Mouse (Mus musculus) cerebellum, adult 2 months (tissue): ENCODE results near the gene Gm42957.

Experiments
- CTCF ChIP-seq: fragments of 200-500 bp; IDR thresholded peaks from 2 replicates; pipeline ENCODE4 v1.5.1; 2011; ENCODE audit warnings: low read depth, mild to moderate bottlenecking, control low read depth, low read length, moderate library complexity, borderline replicate concordance; ENCODE audit not compliant: insufficient read depth
- POLR2A ChIP-seq: fragments of 200-500 bp; IDR thresholded peaks from 2 replicates; pipeline ENCODE4 v1.6.1; 2011; ENCODE audit warnings: low read length, control low read depth, borderline replicate concordance; ENCODE audit not compliant: insufficient read depth

DNA sequence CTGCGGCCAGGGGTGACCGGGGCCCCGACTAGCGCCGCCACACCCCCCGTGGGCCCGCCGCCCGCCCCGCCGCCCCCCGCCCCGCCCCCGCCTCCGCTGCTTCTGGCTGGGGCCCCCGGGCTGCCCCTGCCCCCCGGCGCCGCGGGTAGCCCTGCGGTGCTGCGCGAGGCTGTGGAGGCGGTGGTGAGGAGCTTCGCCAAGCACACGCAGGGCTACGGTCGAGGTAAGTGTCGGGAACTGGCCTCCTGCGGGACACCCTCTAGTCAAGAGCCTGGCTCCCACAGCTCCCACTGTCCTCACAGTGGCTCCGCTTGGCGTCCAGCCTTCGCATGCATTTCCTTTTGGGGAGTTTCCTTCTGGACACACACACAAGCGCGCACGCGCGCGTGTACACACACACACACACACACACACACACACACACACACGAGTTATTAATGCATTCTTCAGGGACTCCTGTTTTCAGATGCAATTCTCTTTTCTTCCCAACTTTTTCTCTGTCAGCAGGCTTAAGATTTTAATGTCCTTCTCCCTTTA lies 34.0 kb upstream of the Gm42957 start:
- TF ChIP-seq CTCF (no peak), POLR2A (no peak)
